Mouse (Mus musculus): Measurements from ENCODE around the gene Mfng.

DNA sequence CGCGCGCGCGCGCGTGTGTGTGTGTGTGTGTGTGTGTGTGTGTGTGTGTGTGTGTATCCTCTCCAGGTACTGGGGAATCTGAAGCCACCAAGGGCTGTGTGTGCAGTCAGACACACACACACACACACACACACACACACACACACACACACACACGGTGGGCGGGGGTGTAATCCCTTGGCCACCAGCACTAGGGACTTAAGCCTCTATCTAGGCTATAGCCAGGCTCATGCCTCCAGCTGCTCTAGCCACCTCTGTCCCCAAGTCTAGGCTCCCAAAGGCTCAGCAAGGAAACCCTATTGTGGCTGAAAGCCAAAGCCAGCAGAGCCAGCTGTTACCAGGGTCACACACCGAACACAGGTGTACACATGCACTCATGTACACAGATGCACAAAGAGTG, 30.4 kb downstream of the Mfng start:
- TF ChIP-seq EP300 (optimal IDR thresholded peaks at IDR 0.05) (no peak), CTCF (IDR thresholded peaks at IDR 0.05; ENCODE audit: low read depth) (no peak)
